Mouse (Mus musculus) limb, embryonic 14.5 days (tissue): ENCODE measurements at regions not wholly inside any gene's neighbourhood (a gene's known extent, or its start where the extent isn't known, plus 50 kb on each side); places are given as distances from the start of the nearest gene placed in this dataset.

Experiments used
- ATAC-seq: fragments of 200-750 bp; cut with Nextera tagmentation; 2 replicates; pipeline ENCODE4 v1.8.0; 2017; ENCODE audit warnings: low read depth, moderate number of reproducible peaks, moderate TSS enrichment; ENCODE audit not compliant: low FRiP score
- DNase-seq: peaks from one replicate; pipeline ENCODE4 v3.0.0-alpha.2; 2015; ENCODE audit warnings: low spot score
- H3K27ac ChIP-seq: fragments of 300-500 bp; sonication (generic); replicated peaks from 2 replicates; pipeline ENCODE4 v1.5.1; 2014; ENCODE audit warnings: low read depth, mild to moderate bottlenecking, low read length, moderate library complexity, mixed read lengths
- H3K27me3 ChIP-seq: fragments of 300-500 bp; sonication (generic); 2 replicates; pipeline ENCODE4 v1.6.1; 2014; ENCODE audit warnings: low read length, mixed read lengths; ENCODE audit not compliant: control insufficient read depth, insufficient read depth
- H3K36me3 ChIP-seq: fragments of 300-500 bp; sonication (generic); 2 replicates; pipeline ENCODE4 v1.6.1; 2014; ENCODE audit warnings: mild to moderate bottlenecking, low read length, moderate library complexity, mixed read lengths; ENCODE audit not compliant: control insufficient read depth, insufficient read depth
- H3K4me1 ChIP-seq: fragments of 300-500 bp; sonication (generic); 2 replicates; pipeline ENCODE4 v1.6.1; 2014; ENCODE audit warnings: antibody characterized with exemption, low read length, mixed read lengths; ENCODE audit not compliant: control insufficient read depth, insufficient read depth
- H3K4me2 ChIP-seq: fragments of 300-500 bp; sonication (generic); replicated peaks from 2 replicates; pipeline ENCODE4 v1.6.1; 2014; ENCODE audit warnings: low read depth, mild to moderate bottlenecking, low read length, moderate library complexity; ENCODE audit not compliant: severe bottlenecking
- H3K4me3 ChIP-seq: fragments of 300-500 bp; sonication (generic); replicated peaks from 2 replicates; pipeline ENCODE4 v1.5.1; 2014; ENCODE audit warnings: low read length
- H3K9ac ChIP-seq: fragments of 300-500 bp; sonication (generic); 2 replicates; pipeline ENCODE4 v1.6.1; 2014; ENCODE audit warnings: mild to moderate bottlenecking, low read depth, low read length, moderate library complexity; ENCODE audit not compliant: severe bottlenecking
- H3K9me3 ChIP-seq: fragments of 300-500 bp; sonication (generic); 2 replicates; pipeline ENCODE4 v1.6.1; 2016; ENCODE audit warnings: low read length; ENCODE audit not compliant: control insufficient read depth
- POLR2A ChIP-seq: fragments of 200-500 bp; IDR thresholded peaks from 2 replicates; pipeline ENCODE4 v1.8.0; 2012; ENCODE audit warnings: inconsistent platforms, mild to moderate bottlenecking, moderate library complexity, borderline replicate concordance; ENCODE audit not compliant: insufficient read depth, insufficient read length; ENCODE audit errors: extremely low read depth
- WGBS: fragments of 180-500 bp; shearing (Covaris S2); extraction: QIAGEN DNeasy Blood & Tissue Kit; methylation state at CpG from one replicate; pipeline ENCODE4 v1.1.7; 2014; 5-methylcytosine and 5-hydroxymethylcytosine counted together

DNA sequence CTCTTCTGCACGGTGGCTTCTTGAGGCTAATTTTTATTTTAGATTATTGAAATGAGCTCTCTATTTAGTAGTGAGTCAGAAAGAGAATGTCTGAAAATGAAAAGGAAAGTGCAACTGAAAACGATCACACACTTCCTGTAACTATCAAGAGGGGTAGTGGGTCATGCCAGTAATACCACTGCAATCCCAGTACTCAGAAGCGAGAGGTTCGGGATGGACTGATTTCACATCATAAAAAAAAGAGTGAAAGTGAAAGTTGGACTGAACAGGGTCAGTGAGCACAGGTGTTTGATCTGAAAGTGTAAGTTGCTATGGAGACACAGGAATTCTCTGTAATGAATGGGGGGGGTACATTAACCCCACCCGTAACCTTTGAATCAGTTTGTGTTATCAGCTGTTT lies 52.9 kb upstream of the Tnfaip3 start:
- DNase-seq (no peak), ATAC-seq (no peak)
- H3K9ac ChIP-seq: no peak overlapping the region
- WGBS: 78% methylated on average over 5 of the region's 5 CpGs
- no peak overlapping the region for H3K4me2 ChIP-seq
- no peaks in the 10 kb centered on the region for H3K36me3 ChIP-seq
- no peaks in the 10 kb centered on the region for H3K4me1 ChIP-seq
- no peak for TF ChIP-seq POLR2A
- H3K27ac ChIP-seq: no peak overlapping the region
- H3K9me3 ChIP-seq: no peaks in the 10 kb centered on the region
- no peak overlapping the region for H3K4me3 ChIP-seq
- H3K27me3 ChIP-seq: no peaks in the 10 kb centered on the region

DNA sequence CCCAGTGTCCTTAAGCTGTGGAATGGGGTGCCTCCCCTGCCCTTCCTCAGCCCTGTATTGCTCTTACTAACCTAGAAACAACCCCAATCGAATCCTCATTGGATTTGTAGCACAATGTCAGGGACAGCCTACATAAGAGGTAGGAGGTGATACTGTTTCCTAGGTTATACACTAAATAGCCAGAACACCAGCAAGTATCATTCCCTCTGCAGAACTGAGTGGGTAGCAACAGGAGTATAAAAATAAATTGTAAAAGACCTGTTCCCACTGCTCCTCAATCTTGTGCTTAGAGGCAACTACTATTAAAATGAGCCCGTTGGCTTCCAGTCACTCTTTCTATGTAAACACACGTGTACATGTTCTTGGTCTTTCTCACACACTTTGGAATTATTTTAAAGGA lies 52.2 kb upstream of the Tnfaip3 start:
- 77% methylated on average over 3 of the region's 3 CpGs for WGBS
- no peaks in the 10 kb centered on the region for H3K9me3 ChIP-seq
- TF ChIP-seq POLR2A: no peak
- H3K4me3 ChIP-seq: no peak overlapping the region
- H3K27me3 ChIP-seq: no peaks in the 10 kb centered on the region
- no peaks in the 10 kb centered on the region for H3K4me1 ChIP-seq
- no peak overlapping the region for H3K9ac ChIP-seq
- DNase-seq: no peak
- H3K4me2 ChIP-seq: no peak overlapping the region
- H3K27ac ChIP-seq: no peak overlapping the region
- H3K36me3 ChIP-seq: no peaks in the 10 kb centered on the region
- ATAC-seq: no peak

- Histone ChIP-seq H3K9me3 (no peaks in the 10 kb centered on the region), H3K27ac (no peak overlapping the region), H3K4me3 (no peak overlapping the region), H3K36me3 (no peaks in the 10 kb centered on the region), H3K9ac (no peak overlapping the region), H3K4me2 (no peak overlapping the region), H3K4me1 (no peaks in the 10 kb centered on the region), H3K27me3 (no peaks in the 10 kb centered on the region)
- ATAC-seq (no peak), DNase-seq (no peak)
- 92% methylated on average over 5 of the region's 5 CpGs for WGBS
- no peak for TF ChIP-seq POLR2A
Measured at GRCm38 (mm10) chr10:19066821-19067350, 51.4 kb upstream of the Tnfaip3 start.
